Mouse (Mus musculus) Muller cell, postnatal 12 days (primary cell): ENCODE data around the gene Lrrc66.
"Not testable (repeated sequence)": the region's sequence is repeated elsewhere in the genome, so short reads cannot be mapped to it uniquely, and the experiment has no call there.

Experiments used
- DNase-seq: peaks from one replicate; pipeline ENCODE4 v3.0.0-alpha.2; 2015; ENCODE audit errors: inconsistent ontology term

Gene Lrrc66

DNA sequence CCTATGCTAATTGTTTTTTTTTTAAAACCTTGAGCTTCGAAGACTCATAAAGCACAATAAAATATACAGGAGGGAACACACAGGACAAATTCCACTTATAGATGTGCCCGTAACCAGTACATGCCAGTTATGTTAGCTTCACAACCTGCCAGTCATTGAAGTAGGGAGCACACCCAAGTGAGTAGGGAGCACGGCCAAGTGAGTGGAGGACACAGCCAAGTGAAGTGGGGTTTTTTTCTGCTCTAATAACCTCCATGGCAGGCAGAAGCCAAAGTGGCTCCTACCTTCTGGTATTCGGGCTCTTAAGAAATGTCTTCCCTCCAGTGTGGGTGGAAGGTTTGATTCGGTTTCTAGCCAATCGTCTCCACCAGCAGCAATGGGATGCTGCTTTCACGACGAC lies 19.0 kb downstream of the Lrrc66 start:
- DNase-seq = no peak

GRCm38 (mm10) chr5:73611071-73611470 lies 21.3 kb downstream of the Lrrc66 start:
- DNase-seq = no peak

DNA sequence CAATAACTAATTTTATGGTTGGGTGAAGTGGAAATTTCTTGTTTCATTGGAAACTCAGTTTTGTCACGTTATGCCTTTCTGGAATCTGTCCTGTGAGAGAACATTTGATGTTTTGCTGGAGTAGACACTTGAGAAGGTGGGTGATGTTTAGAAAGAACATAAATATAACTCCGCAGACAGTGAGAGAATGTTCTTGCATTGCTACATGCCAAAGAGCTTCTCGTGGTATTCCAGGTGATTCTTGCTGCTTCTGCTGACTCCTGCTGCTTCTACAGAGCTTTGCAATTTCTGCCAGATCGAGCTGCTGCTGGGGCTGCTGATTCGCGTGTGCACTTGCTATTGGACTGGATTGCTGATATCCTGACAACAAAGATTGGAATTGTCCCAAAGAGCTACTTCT lies 27.4 kb downstream of the Lrrc66 start:
- no peak for DNase-seq

DNA sequence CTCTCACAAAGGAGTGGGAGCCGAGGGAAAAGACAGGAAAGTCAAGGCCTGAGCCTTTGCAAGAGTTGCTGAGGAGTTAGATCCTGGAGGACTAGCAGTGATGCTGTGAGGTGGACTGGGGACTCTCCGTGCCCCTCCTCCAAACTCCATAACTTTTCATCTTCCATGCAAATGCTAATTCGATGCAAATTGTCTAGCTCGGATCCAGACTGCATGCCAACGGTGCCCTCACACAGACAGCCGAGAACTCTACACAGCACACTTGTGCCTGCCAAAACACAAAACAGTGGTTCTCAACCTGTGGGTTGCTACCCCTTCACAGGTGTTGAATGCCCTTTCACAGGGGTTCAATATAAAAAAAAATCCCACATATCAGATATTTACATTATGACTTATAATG lies 27.8 kb downstream of the Lrrc66 start:
- DNase-seq = no peak

DNA sequence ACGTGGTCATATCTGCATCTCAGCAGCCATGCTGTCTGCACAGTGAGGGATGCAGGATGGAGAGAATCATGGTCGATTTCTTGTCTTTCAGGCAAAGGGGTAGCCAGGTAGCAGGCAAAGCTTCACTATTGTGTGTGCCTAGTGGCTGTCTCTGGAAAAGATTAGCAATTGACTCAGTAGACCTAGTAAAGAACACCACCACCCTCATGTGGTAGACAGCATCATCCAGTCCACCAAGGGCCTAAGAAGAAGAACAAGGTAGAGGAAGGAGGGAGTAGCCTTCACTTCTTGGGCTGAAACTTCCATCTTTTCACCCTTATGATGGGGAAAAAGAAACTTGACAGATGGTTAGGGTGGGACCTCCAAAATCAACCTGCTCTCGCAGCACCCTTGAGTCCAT lies 29.5 kb downstream of the Lrrc66 start:
- no peak for DNase-seq

DNA sequence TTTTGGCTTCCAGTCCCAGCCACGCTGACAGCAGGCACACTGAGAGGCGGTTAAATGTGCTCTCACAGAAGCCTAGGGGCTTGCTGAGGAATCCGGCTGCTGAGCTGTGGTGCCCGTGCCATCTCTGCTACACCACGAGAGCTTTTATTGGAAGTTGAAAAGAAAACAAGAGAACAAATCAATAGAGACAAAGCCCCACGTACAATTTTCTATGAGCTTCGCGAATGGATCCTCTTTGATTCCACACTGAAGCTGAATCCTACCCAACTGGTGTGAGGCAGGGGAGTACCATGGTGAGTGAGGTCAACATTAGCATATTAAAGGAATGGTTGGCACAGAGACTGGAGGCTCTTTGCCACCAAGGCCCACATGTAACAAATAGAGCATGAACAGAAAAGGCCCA lies 31.0 kb downstream of the Lrrc66 start:
- DNase-seq = peak; percentile 45

- DNase-seq = no peak
These were observed 32.3 kb downstream of the Lrrc66 start for GRCm38 (mm10) chr5:73599991-73600390.

DNA sequence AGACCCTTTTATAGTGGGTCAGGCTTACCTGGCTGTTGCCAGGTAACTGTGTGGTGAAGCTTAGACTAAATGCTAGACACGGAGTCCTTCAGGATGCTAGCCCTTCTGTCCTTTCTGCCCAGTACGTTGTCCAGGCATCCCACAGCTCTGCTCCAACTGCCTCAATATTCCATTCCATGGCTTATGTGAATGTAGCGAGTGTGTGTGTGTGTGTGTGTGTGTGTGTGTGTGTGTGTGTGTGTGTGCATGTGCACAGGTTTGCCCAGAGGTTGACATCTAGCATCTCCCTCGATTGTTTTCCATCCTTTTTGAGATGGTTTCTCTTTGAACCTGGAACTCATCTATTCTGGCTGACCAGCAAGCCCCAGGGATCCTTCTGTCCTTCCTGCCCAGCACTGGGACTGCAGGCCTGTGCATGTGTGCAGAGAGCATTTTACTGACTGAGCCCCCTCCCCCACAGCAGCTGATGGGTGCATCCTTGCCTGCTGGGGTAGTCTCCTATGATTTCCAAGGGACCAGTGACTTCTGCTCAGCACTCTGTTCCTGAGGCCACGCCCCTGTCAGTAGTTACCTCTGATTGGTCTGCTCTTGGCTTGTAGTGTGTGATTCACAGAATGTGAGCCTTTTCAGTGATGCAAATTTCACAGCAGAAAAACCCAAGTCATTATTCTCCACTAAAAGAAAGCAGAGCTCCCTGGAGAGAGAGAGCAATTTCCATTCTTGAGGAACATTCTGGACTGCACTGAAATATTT lies 33.2 kb downstream of the Lrrc66 start:
- DNase-seq = peak; percentile 11

DNA sequence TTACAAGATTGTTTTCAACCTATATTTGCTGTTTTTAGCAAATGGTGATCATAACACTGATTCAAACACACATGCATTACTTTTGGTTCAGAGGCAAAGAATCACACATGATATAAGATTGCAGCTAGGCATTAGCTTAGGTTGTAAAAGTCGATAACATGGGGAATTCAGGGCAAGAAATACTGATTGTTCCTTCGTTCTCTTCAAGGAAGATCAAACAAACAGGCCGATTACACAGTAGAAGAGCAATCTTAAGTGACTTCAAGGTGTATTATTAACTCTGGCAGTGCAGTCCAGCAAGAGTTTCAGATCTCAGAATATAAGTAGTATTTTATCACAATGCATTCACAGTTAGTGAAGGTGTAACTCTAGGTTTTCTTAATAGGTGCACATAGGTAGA lies 45.2 kb downstream of the Lrrc66 start:
- no peak for DNase-seq

DNA sequence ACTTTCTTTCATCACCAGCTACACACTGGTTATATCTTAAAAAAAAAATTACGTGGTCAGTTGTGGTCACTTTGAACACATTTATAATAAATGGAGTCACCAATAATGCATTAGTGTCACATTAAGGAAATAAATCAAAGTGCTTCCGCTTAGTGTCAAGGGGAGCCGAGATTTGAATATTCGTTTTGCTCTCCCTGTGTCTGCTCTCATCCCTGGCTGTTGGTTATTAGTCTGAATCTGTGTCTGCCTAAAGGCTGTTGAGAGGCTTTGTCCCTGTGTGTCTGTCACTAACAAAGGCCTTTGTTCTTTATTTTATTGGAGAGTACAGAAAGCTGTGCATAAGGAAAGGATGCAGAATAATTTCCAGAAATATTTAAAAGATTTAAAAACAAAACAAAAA lies 45.7 kb downstream of the Lrrc66 start:
- no peak for DNase-seq

DNA sequence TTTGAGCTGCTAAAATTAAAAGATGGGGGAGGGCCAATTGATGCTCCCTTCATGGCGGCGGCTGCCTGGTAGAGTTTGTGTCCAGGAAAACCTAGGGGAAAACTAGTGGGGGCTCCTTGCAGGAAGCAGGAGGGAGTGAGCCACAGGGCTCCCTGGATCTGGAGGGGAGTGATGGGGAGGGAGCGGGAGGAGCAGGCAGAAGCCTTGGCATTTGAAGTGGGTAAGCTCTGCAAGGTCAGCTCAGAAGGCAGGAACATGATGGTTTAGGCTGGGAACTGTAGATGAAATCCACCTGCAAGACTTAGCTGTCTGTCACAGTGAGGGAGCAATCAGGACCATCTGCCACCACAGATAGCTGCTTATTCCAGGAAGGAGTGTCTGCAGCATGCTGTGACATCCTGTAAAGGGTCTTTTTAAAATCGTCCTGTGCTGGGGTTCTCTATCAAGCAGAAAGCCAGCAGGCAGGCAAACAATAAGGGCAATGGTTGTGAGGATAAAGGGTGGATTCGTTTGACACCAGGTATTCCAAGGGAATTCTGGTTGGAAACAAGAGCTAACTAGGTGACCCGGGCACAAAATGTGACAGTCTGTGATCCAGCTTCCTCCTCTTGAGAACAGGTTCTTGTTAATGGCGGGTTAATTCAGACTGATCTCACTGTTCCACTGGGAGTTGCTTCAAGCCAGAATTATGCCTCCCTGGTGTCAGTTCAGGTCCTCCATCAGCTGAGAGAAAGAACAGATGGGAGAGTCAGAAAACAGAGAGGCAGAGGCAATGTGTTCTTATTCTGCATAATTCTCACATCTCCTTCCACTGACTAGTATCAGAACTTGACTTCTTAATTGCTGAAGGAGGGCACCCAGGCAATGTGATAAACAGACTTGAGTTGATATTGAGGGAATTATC lies 46.9 kb downstream of the Lrrc66 start:
- no peak for DNase-seq

DNA sequence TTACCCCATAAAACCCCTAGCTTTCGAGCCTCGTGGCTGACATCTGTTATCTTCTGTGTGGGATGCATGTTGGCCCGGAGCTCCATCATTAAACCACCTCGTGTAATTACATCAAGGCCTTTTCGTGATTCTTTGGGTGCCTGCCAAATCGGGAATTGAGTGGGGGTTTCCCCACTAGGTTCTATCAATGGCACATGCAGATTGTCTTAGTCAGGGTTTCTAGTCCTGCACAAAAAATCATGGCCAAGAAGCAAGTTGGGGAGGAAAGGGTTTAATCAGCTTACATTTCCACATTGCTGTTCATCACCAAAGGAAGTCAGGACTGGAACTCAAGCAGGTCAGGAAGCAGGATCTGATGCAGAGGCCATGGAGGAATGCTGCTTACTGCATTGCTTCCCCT lies 48.3 kb downstream of the Lrrc66 start:
- not testable (repeated sequence) for DNase-seq

DNA sequence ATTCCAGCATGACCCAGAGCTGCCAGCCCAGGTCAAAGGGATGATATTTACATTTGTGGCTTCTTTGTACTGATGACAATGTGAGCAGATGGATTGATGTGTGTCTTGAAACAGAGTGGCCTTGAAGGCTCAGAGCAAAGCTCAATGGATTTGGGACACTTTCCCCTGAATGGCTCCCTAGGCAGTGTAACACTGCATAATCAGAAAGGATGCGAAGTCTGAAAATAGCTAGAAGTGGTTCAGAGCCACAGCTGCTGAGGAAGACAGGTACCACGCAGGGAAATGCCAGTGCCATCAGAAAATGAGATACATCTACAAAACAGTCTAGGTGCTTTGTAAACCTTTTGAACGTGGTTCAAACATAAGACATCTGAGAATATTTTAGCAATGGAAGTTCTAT lies 54.2 kb downstream of the Lrrc66 start:
- DNase-seq = no peak

DNA sequence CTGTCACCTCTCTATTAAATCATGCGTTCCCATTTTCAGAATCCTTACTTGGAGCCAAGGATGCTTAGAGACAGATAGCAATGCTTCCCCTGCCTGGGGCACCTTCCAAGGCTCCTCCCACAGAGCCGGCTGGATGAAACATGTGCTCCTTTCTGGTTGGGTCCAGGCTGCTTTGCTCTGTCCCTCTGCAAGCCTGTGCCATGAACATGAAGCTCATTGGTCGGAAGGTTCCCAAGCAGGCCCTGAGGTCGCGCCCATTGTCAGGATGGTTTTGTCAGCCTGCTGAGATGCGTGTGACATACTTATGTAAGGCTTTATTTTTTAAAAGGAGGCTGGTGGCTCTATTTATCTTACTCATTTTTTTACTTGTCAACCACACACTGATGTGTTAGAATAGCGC lies 55.6 kb downstream of the Lrrc66 start:
- no peak for DNase-seq

DNA sequence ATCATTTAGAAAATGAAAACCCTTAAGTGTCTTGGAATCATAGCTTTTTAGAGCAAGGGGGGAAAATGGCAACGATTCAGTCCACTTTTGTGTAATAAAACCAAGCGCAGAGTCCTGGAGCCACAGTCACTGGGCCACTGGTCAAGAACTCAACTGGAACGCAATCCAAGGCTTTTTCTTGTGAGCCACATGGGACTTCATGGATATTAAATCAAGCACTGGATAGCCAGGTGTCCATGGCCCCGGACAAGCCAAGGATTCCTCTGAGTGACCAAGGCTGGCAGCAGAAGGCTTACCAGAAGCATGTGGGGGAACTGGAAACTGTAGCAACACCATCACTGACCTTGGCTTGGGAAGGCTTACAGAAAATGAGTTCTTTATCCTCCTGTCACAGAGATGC lies 57.7 kb downstream of the Lrrc66 start:
- DNase-seq = no peak

DNA sequence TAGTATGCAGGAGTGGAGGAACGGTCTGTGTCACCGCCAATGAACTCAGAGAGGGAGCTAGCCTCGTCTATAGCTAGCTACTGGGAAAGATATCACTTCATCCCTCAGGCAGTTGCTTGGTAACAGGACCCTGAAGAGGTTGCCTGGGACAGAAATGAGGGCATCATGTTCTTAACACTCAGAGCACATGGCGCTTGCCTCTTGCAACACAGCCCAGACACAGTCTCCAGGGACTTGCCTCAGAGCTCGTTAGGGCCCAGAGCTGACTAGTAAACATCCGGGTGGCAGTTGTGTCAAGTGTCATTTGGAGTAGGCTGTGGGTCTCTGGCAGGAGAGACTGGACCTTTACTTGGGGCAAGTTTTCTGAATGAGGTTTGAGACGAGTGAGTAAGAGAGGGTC lies 58.5 kb downstream of the Lrrc66 start:
- no peak for DNase-seq

- DNase-seq = no peak
These were observed 59.5 kb downstream of the Lrrc66 start for GRCm38 (mm10) chr5:73572846-73573245.

GRCm38 (mm10) chr5:73571395-73572156 lies 60.8 kb downstream of the Lrrc66 start:
- DNase-seq = no peak

DNA sequence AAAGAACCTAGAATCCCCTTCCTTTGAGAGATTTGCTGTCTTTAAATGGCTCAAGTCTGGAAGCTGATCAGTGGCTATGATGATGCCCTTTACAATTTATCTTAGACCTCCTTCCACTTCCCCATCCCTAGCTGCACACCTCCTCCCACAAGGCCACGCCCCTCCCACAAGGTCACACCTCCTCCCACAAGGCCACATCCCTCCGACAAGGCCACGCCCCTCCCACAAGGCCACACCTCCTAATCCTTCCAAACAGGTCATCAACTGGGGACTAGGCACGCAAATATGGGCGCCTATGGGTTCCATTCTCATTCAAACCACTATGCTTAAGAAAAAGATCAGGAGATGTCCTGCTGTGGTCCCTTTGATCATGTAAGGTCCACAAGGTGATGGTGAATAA lies 63.1 kb downstream of the Lrrc66 start:
- no peak for DNase-seq

DNA sequence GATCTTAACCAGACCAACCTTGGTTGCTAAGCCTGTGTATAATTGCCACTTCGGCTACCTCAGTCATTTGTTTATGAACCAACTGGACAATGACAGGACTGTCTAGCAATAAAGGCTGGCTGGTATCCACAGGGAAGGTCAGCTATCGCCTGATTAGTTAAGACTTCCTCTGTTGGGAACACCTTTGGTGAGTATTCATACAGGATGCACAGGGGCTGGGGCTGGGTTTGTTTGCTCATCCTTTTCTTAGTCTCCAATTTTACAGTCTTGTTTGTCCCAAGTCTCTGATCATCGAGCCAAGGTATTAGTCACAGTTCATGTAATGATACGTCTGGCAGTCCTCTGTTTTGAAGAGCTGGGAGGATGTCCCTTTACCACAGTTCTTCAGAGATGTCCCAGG lies 65.4 kb downstream of the Lrrc66 start:
- DNase-seq = peak; percentile 36

DNA sequence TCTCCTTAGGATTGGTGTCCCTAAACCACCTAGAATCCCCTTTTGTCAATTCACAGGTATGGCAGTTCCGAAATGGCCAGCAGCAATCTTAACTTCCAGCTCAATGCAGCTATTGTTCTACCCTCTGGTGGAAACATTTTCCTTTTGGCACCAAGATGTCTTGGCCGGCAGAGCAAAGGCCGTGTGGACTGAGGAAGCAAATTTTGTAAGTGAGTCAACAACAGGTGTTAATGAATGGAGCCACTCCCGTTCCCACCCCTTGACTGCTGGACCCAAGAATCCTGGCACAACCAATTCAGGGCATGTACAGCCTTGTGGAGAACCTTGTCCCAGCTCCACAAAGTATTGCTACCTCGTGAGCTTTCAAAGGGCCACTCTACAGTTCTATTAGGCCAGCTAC lies 66.2 kb downstream of the Lrrc66 start:
- DNase-seq = peak; percentile 34

- peak; percentile 81 for DNase-seq
These were observed 68.3 kb downstream of the Lrrc66 start for GRCm38 (mm10) chr5:73564038-73564437.
